Mouse (Mus musculus): ENCODE results near the gene Ccdc138. TPM values are rescaled to one million over a fixed set of nuclear protein-coding genes. Genes with fewer than 3 reads are reported as not detected.

Ccdc138 gene
- total RNA-seq, 2 experiments from 2014 or later, result 3.2 to 3.8 TPM

Other genes with a start within 250 kb of the Ccdc138 start
- gene Gcc2, start 242.5 kb upstream of the Ccdc138 start, total RNA-seq (2021), result 10 to 100 TPM; 77.6 to 89.1 TPM
- gene Lims1, start 174.5 kb upstream of the Ccdc138 start, total RNA-seq (2021), result 10 to 100 TPM; 18.9 to 20.4 TPM
- gene Ranbp2, start 51.0 kb upstream of the Ccdc138 start, total RNA-seq (2021), result 10 to 100 TPM; 79.4 to 80.8 TPM
- not detected for gene Edar, start 177.7 kb downstream of the Ccdc138 start, total RNA-seq (2021)
- gene Gm17542, start 220.3 kb downstream of the Ccdc138 start, total RNA-seq (2021), result not detected

All from layer of hippocampus, adult 18-20 months (tissue).